Mouse (Mus musculus) forebrain, embryonic 10.5 days (tissue): ENCODE measurements around the gene Psma5. TPM values are rescaled to one million over a fixed set of nuclear protein-coding genes. Genes with fewer than 3 reads are reported as not detected.

Experiments used
- DNase-seq: peaks from one replicate; pipeline ENCODE4 v3.0.0-alpha.2; 2017; ENCODE audit warnings: low spot score; ENCODE audit errors: extremely low spot score
- H3K27ac ChIP-seq: fragments of 300-500 bp; sonication (generic); 2 replicates; pipeline ENCODE4 v1.5.1; 2016; ENCODE audit warnings: mild to moderate bottlenecking
- H3K27me3 ChIP-seq: fragments of 300-500 bp; sonication (generic); 2 replicates; pipeline ENCODE4 v1.6.1; 2016; ENCODE audit warnings: mild to moderate bottlenecking; ENCODE audit not compliant: poor library complexity, severe bottlenecking
- H3K36me3 ChIP-seq: fragments of 300-500 bp; sonication (generic); replicated peaks from 2 replicates; pipeline ENCODE4 v1.6.1; 2016; ENCODE audit warnings: mild to moderate bottlenecking, moderate library complexity
- H3K4me1 ChIP-seq: fragments of 300-500 bp; sonication (generic); 2 replicates; pipeline ENCODE4 v1.6.1; 2016
- H3K4me3 ChIP-seq: fragments of 300-500 bp; sonication (generic); 2 replicates; pipeline ENCODE4 v1.5.1; 2016; ENCODE audit warnings: mild to moderate bottlenecking, moderate library complexity
- H3K9me3 ChIP-seq: fragments of 300-500 bp; sonication (generic); 2 replicates; pipeline ENCODE4 v1.6.1; 2016; ENCODE audit warnings: mild to moderate bottlenecking, moderate library complexity
- WGBS: fragments of 180-500 bp; shearing (Covaris S2); methylation state at CpG from one replicate; pipeline ENCODE4 v1.1.7; 2016; 5-methylcytosine and 5-hydroxymethylcytosine counted together
- polyA plus RNA-seq: library from polyadenylated mRNA; unstranded; fragments of >200 nt; fragmentation: Nextera tagmentation; extraction: Ambion mirVana; gene quantifications from 2 replicates; pipeline ENCODE4 v1.2.1, GENCODE M21; 2016

Gene Psma5
- polyA plus RNA-seq, 1 experiment from 2014 or later, result 353 TPM

- Histone ChIP-seq H3K27me3 (no peaks in the 10 kb centered on the region), H3K27ac (no peak overlapping the region), H3K36me3 (peaks cover 36% of the 10 kb centered on the region), H3K4me1 (no peaks in the 10 kb centered on the region), H3K4me3 (no peak overlapping the region), H3K9me3 (no peaks in the 10 kb centered on the region)
- WGBS, result 94% methylated on average over 3 of the region's 3 CpGs
- no peak for DNase-seq
Measured at GRCm38 (mm10) chr3:108322962-108323361, 66.2 kb downstream of the Psma5 start.

- no peak overlapping the region for H3K27ac ChIP-seq
- H3K4me1 ChIP-seq, result no peaks in the 10 kb centered on the region
- 87% methylated on average over 4 of the region's 4 CpGs for WGBS
- H3K36me3 ChIP-seq, result peaks cover 49% of the 10 kb centered on the region
- no peak overlapping the region for H3K4me3 ChIP-seq
- no peak for DNase-seq
- H3K9me3 ChIP-seq, result no peaks in the 10 kb centered on the region
- H3K27me3 ChIP-seq, result no peaks in the 10 kb centered on the region
Measured at GRCm38 (mm10) chr3:108324837-108325236, 68.1 kb downstream of the Psma5 start.

GRCm38 (mm10) chr3:108325521-108325920 is 68.8 kb downstream of the Psma5 start:
- no peaks in the 10 kb centered on the region for H3K27me3 ChIP-seq
- no peak overlapping the region for H3K27ac ChIP-seq
- 98% methylated on average over 9 of the region's 9 CpGs for WGBS
- no peak overlapping the region for H3K4me3 ChIP-seq
- no peaks in the 10 kb centered on the region for H3K9me3 ChIP-seq
- DNase-seq, result no peak
- H3K36me3 ChIP-seq, result peaks cover 56% of the 10 kb centered on the region
- H3K4me1 ChIP-seq, result no peaks in the 10 kb centered on the region

GRCm38 (mm10) chr3:108327275-108327674 is 70.5 kb downstream of the Psma5 start:
- H3K4me1 ChIP-seq, result no peaks in the 10 kb centered on the region
- 94% methylated on average over 8 of the region's 8 CpGs for WGBS
- H3K27me3 ChIP-seq, result no peaks in the 10 kb centered on the region
- peaks cover 74% of the 10 kb centered on the region for H3K36me3 ChIP-seq
- H3K4me3 ChIP-seq, result no peak overlapping the region
- no peak for DNase-seq
- H3K9me3 ChIP-seq, result no peaks in the 10 kb centered on the region
- H3K27ac ChIP-seq, result no peak overlapping the region

- H3K36me3 ChIP-seq, result peaks cover 80% of the 10 kb centered on the region
- H3K9me3 ChIP-seq, result no peaks in the 10 kb centered on the region
- WGBS, result 94% methylated on average over 3 of the region's 3 CpGs
Measured at GRCm38 (mm10) chr3:108327916-108328315, 71.2 kb downstream of the Psma5 start.

GRCm38 (mm10) chr3:108328441-108328841 is 71.7 kb downstream of the Psma5 start:
- Histone ChIP-seq H3K27me3 (no peaks in the 10 kb centered on the region), H3K4me3 (no peak overlapping the region), H3K9me3 (no peaks in the 10 kb centered on the region), H3K36me3 (peaks cover 85% of the 10 kb centered on the region), H3K27ac (no peak overlapping the region), H3K4me1 (no peaks in the 10 kb centered on the region)
- 79% methylated on average over 9 of the region's 9 CpGs for WGBS
- DNase-seq, result no peak

More at GRCm38 (mm10) chr3:108327916-108328315, 71.2 kb downstream of the Psma5 start:
- Histone ChIP-seq H3K4me1 (no peaks in the 10 kb centered on the region), H3K27me3 (no peaks in the 10 kb centered on the region), H3K27ac (no peak overlapping the region), H3K4me3 (no peak overlapping the region)
- DNase-seq, result no peak

Other genes with a start within 250 kb of the Psma5 start
- 30.4 and 33.4 TPM in 2 replicates for gene Gstm1, start 239.0 kb upstream of the Psma5 start, polyA plus RNA-seq
- gene Gstm4, start 212.0 kb upstream of the Psma5 start, polyA plus RNA-seq, result 14.2 and 15.0 TPM in 2 replicates
- 69.3 and 71.4 TPM in 2 replicates for gene Ampd2, start 170.3 kb upstream of the Psma5 start, polyA plus RNA-seq
- gene Gnat2, start 164.1 kb upstream of the Psma5 start, polyA plus RNA-seq, result 0.96 and 1.4 TPM in 2 replicates
- 202 and 207 TPM in 2 replicates for gene Gnai3, start 110.8 kb upstream of the Psma5 start, polyA plus RNA-seq
- gene Gpr61, start 102.0 kb upstream of the Psma5 start, polyA plus RNA-seq, result 0.15 and 0.21 TPM in 2 replicates
- 3.0 and 3.4 TPM in 2 replicates for gene Amigo1, start 70.6 kb upstream of the Psma5 start, polyA plus RNA-seq
- gene Cyb561d1, start 55.7 kb upstream of the Psma5 start, polyA plus RNA-seq, result 3.7 and 4.2 TPM in 2 replicates
- 20.2 and 20.3 TPM in 2 replicates for gene Atxn7l2, start 46.0 kb upstream of the Psma5 start, polyA plus RNA-seq
- gene Sypl2, start 30.3 kb upstream of the Psma5 start, polyA plus RNA-seq, result 0.98 and 1.0 TPM in 2 replicates
- 9.7 and 10.5 TPM in 2 replicates for gene Sort1, start 27.2 kb downstream of the Psma5 start, polyA plus RNA-seq
- gene Mybphl, start 108.0 kb downstream of the Psma5 start, polyA plus RNA-seq, result not detected in 2 replicates
- 115 and 117 TPM in 2 replicates for gene Psrc1, start 126.9 kb downstream of the Psma5 start, polyA plus RNA-seq
- gene Celsr2, start 158.6 kb downstream of the Psma5 start, polyA plus RNA-seq, result 32.1 and 35.1 TPM in 2 replicates
- 160 and 167 TPM in 2 replicates for gene Sars, start 188.3 kb downstream of the Psma5 start, polyA plus RNA-seq